Mouse (Mus musculus) hindbrain, embryonic 13.5 days (tissue): ENCODE data around the gene Ccdc51. TPM values are rescaled to one million over a fixed set of nuclear protein-coding genes. Genes with fewer than 3 reads are reported as not detected.

ENCODE experiments used
- ATAC-seq: fragments of 200-750 bp; cut with Nextera tagmentation; 2 replicates; pipeline ENCODE4 v1.8.0; 2017; ENCODE audit warnings: moderate TSS enrichment; ENCODE audit not compliant: low FRiP score
- H3K27ac ChIP-seq: fragments of 300-500 bp; sonication (generic); 2 replicates; pipeline ENCODE4 v1.5.1; 2015; ENCODE audit warnings: inconsistent platforms, mild to moderate bottlenecking, moderate library complexity
- H3K27me3 ChIP-seq: fragments of 300-500 bp; sonication (generic); 2 replicates; pipeline ENCODE4 v1.6.1; 2015; ENCODE audit warnings: mild to moderate bottlenecking, inconsistent platforms
- H3K36me3 ChIP-seq: fragments of 300-500 bp; sonication (generic); 2 replicates; pipeline ENCODE4 v1.6.1; 2015; ENCODE audit warnings: mild to moderate bottlenecking, inconsistent platforms
- H3K4me1 ChIP-seq: fragments of 300-500 bp; sonication (generic); replicated peaks from 2 replicates; pipeline ENCODE4 v1.6.1; 2015; ENCODE audit warnings: inconsistent platforms
- H3K4me2 ChIP-seq: fragments of 300-500 bp; sonication (generic); 2 replicates; pipeline ENCODE4 v1.6.1; 2015; ENCODE audit warnings: inconsistent platforms, mild to moderate bottlenecking, moderate library complexity
- H3K4me3 ChIP-seq: fragments of 300-500 bp; sonication (generic); 2 replicates; pipeline ENCODE4 v1.5.1; 2015; ENCODE audit warnings: mild to moderate bottlenecking, inconsistent platforms
- H3K9ac ChIP-seq: fragments of 300-500 bp; sonication (generic); 2 replicates; pipeline ENCODE4 v1.6.1; 2015; ENCODE audit warnings: mild to moderate bottlenecking, inconsistent platforms
- H3K9me3 ChIP-seq: fragments of 300-500 bp; sonication (generic); 2 replicates; pipeline ENCODE4 v1.6.1; 2016; ENCODE audit warnings: inconsistent platforms
- WGBS: fragments of 180-500 bp; shearing (Covaris S2); methylation state at CpG from one replicate; pipeline ENCODE4 v1.1.7; 2015; 5-methylcytosine and 5-hydroxymethylcytosine counted together
- polyA plus RNA-seq: library from polyadenylated mRNA; unstranded; fragments of >200 nt; fragmentation: Nextera tagmentation; extraction: Ambion mirVana; gene quantifications from 2 replicates; pipeline ENCODE4 v1.2.1, GENCODE M21; 2015

Ccdc51 gene
- polyA plus RNA-seq, 1 experiment from 2014 or later: 14.7 TPM

GRCm38 (mm10) chr9:109051011-109051501, 31.2 kb upstream of the Ccdc51 start:
- Histone ChIP-seq H3K9ac (no peak overlapping the region), H3K4me3 (no peak overlapping the region), H3K27me3 (no peaks in the 10 kb centered on the region), H3K4me2 (no peak overlapping the region), H3K27ac (no peak overlapping the region), H3K9me3 (no peaks in the 10 kb centered on the region), H3K4me1 (peaks cover 12% of the 10 kb centered on the region), H3K36me3 (peaks cover 1% of the 10 kb centered on the region)
- 94% methylated on average over 13 of the region's 13 CpGs for WGBS
- ATAC-seq: no peak

- H3K36me3 ChIP-seq: peaks cover 10% of the 10 kb centered on the region
- H3K27me3 ChIP-seq: no peaks in the 10 kb centered on the region
- ATAC-seq: no peak
- 90% methylated on average over 10 of the region's 10 CpGs for WGBS
- no peaks in the 10 kb centered on the region for H3K9me3 ChIP-seq
- no peak overlapping the region for H3K4me2 ChIP-seq
- H3K4me1 ChIP-seq: peaks cover 12% of the 10 kb centered on the region
- H3K27ac ChIP-seq: no peak overlapping the region
- no peak overlapping the region for H3K9ac ChIP-seq
- H3K4me3 ChIP-seq: no peak overlapping the region
Measured at GRCm38 (mm10) chr9:109051651-109052489, 30.4 kb upstream of the Ccdc51 start.

GRCm38 (mm10) chr9:109052490-109053260, 29.6 kb upstream of the Ccdc51 start:
- H3K27me3 ChIP-seq: no peaks in the 10 kb centered on the region
- ATAC-seq: no peak
- 90% methylated on average over 9 of the region's 9 CpGs for WGBS

GRCm38 (mm10) chr9:109053366-109053765, 28.9 kb upstream of the Ccdc51 start:
- H3K4me3 ChIP-seq: no peak overlapping the region
- H3K4me2 ChIP-seq: no peak overlapping the region
- H3K9ac ChIP-seq: no peak overlapping the region
- H3K36me3 ChIP-seq: peaks cover 25% of the 10 kb centered on the region
- no peaks in the 10 kb centered on the region for H3K27me3 ChIP-seq
- H3K9me3 ChIP-seq: no peaks in the 10 kb centered on the region
- no peak for ATAC-seq
- H3K4me1 ChIP-seq: peaks cover 17% of the 10 kb centered on the region
- WGBS: 84% methylated on average over 3 of the region's 3 CpGs
- H3K27ac ChIP-seq: no peak overlapping the region

More at GRCm38 (mm10) chr9:109052490-109053260, 29.6 kb upstream of the Ccdc51 start:
- no peak overlapping the region for H3K4me2 ChIP-seq
- H3K36me3 ChIP-seq: peaks cover 18% of the 10 kb centered on the region
- no peak overlapping the region for H3K9ac ChIP-seq
- no peaks in the 10 kb centered on the region for H3K9me3 ChIP-seq
- H3K4me3 ChIP-seq: no peak overlapping the region
- H3K4me1 ChIP-seq: peaks cover 12% of the 10 kb centered on the region
- H3K27ac ChIP-seq: no peak overlapping the region

DNA sequence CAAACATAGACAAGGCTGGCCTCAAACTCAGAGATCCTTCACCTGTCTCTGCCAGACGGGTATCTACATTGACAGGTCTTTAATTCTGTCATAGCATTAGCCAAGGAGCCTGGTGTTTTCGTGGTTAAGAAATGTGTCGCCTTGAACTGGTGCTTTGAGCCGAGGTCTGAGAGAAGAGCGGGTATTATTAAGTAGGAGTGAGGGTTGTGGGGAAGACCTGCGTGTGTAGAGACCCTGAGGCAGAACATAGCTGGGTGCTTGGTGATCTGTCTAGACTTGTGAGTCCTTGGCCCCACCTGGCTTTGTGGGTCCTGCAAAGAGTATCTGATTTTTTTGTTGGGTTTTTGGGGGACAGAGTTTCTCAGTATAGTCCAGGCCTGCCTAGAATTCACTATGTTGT, 28.4 kb upstream of the Ccdc51 start:
- H3K9ac ChIP-seq: no peak overlapping the region
- H3K4me2 ChIP-seq: no peak overlapping the region
- no peaks in the 10 kb centered on the region for H3K9me3 ChIP-seq
- no peak overlapping the region for H3K27ac ChIP-seq
- H3K27me3 ChIP-seq: no peaks in the 10 kb centered on the region
- no peak for ATAC-seq
- H3K36me3 ChIP-seq: peaks cover 28% of the 10 kb centered on the region
- no peak overlapping the region for H3K4me3 ChIP-seq
- peaks cover 22% of the 10 kb centered on the region for H3K4me1 ChIP-seq
- 80% methylated on average over 6 of the region's 6 CpGs for WGBS

DNA sequence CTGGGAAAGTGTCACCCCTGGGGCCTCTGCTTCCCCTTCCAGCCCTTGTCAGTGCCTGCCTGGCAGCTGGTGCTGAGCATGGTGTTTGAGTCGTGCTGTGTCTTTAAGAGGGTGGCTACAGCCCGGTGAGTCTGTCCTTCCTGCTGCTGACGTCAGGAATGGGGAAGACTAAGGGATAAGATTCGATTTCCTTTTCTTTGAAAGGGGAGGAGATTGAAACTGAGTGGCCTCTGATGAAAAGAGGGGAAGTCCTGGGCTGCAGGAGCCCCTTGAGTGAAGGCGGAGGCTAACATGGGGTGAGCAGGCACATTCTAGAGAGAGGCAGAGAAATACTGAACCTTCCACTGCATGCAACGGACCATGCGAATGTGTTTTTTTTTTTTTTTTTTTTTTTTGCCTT, 27.6 kb upstream of the Ccdc51 start:
- ATAC-seq: peak; percentile 82
- 12% methylated on average over 7 of the region's 7 CpGs for WGBS
- H3K4me1 ChIP-seq: peaks cover 29% of the 10 kb centered on the region
- peak overlapping the region; percentile 56 for H3K4me2 ChIP-seq
- no peaks in the 10 kb centered on the region for H3K27me3 ChIP-seq
- H3K36me3 ChIP-seq: peaks cover 28% of the 10 kb centered on the region
- H3K9me3 ChIP-seq: no peaks in the 10 kb centered on the region
- peak overlapping the region; percentile 34 for H3K4me3 ChIP-seq
- peak overlapping the region; percentile 61 for H3K27ac ChIP-seq
- H3K9ac ChIP-seq: peak overlapping the region; percentile 65

- H3K9ac ChIP-seq: peak overlapping the region; percentile 65
- peak overlapping the region; percentile 34 for H3K4me3 ChIP-seq
- H3K36me3 ChIP-seq: peaks cover 33% of the 10 kb centered on the region
- H3K4me2 ChIP-seq: peak overlapping the region; percentile 56
- peaks cover 29% of the 10 kb centered on the region for H3K4me1 ChIP-seq
- no peaks in the 10 kb centered on the region for H3K9me3 ChIP-seq
- H3K27me3 ChIP-seq: no peaks in the 10 kb centered on the region
- H3K27ac ChIP-seq: peak overlapping the region; percentile 61
- WGBS: 89% methylated on average over 12 of the region's 12 CpGs
- no peak for ATAC-seq
Measured at GRCm38 (mm10) chr9:109055271-109056030, 26.8 kb upstream of the Ccdc51 start.

DNA sequence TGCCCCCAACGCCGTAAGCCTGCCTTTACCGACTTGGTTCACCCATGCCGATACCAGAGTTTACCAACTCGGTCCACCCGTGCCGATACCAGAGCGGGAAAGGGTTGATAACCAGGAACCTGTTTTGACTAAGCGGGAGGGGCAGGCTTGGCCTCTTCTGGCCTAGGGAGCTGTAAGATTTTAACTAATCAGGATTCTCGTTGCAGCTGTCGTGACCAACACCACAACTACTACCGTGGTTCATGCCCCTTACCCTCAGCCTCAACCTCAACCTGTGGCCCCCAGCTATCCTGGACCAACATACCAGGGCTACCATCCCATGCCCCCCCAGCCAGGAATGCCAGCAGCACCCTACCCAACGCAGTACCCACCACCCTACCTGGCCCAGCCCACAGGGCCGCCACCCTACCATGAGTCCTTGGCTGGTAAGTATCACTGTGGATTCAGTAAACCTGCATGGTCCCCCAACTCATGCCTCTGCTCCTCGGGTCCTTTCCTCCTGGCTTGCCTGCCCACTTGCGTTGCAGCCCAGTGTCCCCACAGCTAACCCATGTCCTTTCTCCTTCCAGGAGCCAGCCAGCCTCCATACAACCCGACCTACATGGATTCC, 26.1 kb upstream of the Ccdc51 start:
- H3K4me1 ChIP-seq: peaks cover 29% of the 10 kb centered on the region
- ATAC-seq: no peak
- H3K9ac ChIP-seq: no peak overlapping the region
- 93% methylated on average over 17 of the region's 17 CpGs for WGBS
- no peaks in the 10 kb centered on the region for H3K9me3 ChIP-seq
- H3K4me3 ChIP-seq: no peak overlapping the region
- H3K27ac ChIP-seq: no peak overlapping the region
- H3K4me2 ChIP-seq: no peak overlapping the region
- H3K36me3 ChIP-seq: peaks cover 39% of the 10 kb centered on the region
- H3K27me3 ChIP-seq: no peaks in the 10 kb centered on the region

GRCm38 (mm10) chr9:109056916-109057315, 25.4 kb upstream of the Ccdc51 start:
- WGBS: 89% methylated on average over 4 of the region's 4 CpGs
- ATAC-seq: no peak
- no peaks in the 10 kb centered on the region for H3K27me3 ChIP-seq
- H3K4me1 ChIP-seq: peaks cover 29% of the 10 kb centered on the region
- no peak overlapping the region for H3K4me3 ChIP-seq
- peak overlapping the region; percentile 29; the same call in 1 of the 2 replicates for H3K9ac ChIP-seq
- H3K27ac ChIP-seq: no peak overlapping the region
- no peak overlapping the region for H3K4me2 ChIP-seq
- peaks cover 44% of the 10 kb centered on the region for H3K36me3 ChIP-seq
- H3K9me3 ChIP-seq: no peaks in the 10 kb centered on the region

DNA sequence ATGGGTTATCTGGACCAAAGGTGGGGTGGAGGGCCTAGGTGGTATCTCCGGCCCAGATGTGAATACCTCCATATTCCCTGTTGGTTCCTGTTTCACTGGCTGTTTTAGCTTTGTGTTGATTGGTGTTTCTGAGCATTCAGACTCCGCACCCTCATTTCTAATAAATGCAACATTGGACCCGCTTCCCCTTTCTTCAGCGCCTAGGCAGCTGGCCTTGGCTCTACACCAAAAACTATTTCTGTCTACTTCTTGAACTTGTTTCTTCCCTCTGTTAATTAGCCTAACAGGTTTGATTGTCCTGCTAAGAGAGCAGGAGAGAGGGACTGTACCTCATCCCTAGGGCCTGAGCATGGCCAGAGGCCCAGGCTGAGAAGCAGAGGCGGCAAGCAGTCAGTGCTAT, 24.8 kb upstream of the Ccdc51 start:
- ATAC-seq: no peak
- 97% methylated on average over 5 of the region's 5 CpGs for WGBS
- H3K9ac ChIP-seq: peak overlapping the region; percentile 29; the same call in 1 of the 2 replicates
- H3K27me3 ChIP-seq: no peaks in the 10 kb centered on the region
- no peak overlapping the region for H3K4me2 ChIP-seq
- peaks cover 29% of the 10 kb centered on the region for H3K4me1 ChIP-seq
- no peak overlapping the region for H3K4me3 ChIP-seq
- peaks cover 50% of the 10 kb centered on the region for H3K36me3 ChIP-seq
- H3K27ac ChIP-seq: no peak overlapping the region
- no peaks in the 10 kb centered on the region for H3K9me3 ChIP-seq

DNA sequence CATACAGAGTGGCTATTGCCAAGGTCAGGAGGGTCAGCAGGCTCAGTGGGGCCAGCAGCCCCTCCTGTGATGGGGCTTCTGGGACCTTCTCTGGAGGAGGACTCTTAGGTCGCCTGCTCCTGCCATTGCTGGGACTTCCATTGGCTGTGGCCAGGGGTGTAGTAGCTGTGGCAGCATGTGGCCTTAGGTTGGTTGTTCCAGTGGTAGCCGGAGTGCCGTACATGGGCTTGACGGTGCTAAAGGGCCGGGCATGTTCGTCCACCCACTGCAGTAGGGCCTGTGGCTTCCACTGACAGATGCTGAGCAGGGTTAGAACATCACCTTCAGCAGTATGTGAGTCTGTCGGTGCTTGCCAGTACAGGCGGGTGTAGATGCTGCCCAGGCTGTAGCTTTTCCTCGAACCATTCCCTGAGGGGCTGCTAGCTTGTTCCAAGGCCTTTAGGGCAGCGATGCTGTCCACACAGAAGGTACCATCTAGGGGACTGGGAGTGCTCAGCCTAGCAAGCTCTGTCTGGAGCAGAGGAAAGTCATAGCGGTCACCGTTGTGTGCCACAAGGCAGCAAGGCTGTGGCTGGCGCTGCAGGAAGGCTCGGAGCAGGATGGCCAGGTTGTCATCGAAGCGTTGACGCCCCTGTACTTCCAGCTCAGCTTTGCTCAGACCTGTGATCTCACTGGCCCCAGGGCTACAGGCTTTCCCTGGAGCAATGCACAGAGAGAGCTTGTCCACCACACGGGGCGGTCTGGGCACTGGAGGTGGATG, 24.1 kb upstream of the Ccdc51 start:
- Histone ChIP-seq H3K4me2 (peak overlapping the region; percentile 59; the same call in 1 of the 2 replicates), H3K9me3 (no peaks in the 10 kb centered on the region), H3K4me1 (peaks cover 29% of the 10 kb centered on the region), H3K36me3 (peaks cover 56% of the 10 kb centered on the region), H3K9ac (peak overlapping the region; percentile 73; the same call in 1 of the 2 replicates), H3K27me3 (no peaks in the 10 kb centered on the region), H3K27ac (peak overlapping the region; percentile 89; the same call in 1 of the 2 replicates), H3K4me3 (no peak overlapping the region)
- WGBS: 93% methylated on average over 19 of the region's 19 CpGs
- ATAC-seq: no peak
